Mouse (Mus musculus) retina, embryonic 14.5 days (tissue): ENCODE results near the gene Pla1a.
"Not testable (repeated sequence)": the region's sequence is repeated elsewhere in the genome, so short reads cannot be mapped to it uniquely, and the experiment has no call there.

ENCODE experiments used
- DNase-seq: peaks from one replicate; pipeline ENCODE4 v3.0.0-alpha.2; 2015; ENCODE audit warnings: low spot score

Gene Pla1a

DNA sequence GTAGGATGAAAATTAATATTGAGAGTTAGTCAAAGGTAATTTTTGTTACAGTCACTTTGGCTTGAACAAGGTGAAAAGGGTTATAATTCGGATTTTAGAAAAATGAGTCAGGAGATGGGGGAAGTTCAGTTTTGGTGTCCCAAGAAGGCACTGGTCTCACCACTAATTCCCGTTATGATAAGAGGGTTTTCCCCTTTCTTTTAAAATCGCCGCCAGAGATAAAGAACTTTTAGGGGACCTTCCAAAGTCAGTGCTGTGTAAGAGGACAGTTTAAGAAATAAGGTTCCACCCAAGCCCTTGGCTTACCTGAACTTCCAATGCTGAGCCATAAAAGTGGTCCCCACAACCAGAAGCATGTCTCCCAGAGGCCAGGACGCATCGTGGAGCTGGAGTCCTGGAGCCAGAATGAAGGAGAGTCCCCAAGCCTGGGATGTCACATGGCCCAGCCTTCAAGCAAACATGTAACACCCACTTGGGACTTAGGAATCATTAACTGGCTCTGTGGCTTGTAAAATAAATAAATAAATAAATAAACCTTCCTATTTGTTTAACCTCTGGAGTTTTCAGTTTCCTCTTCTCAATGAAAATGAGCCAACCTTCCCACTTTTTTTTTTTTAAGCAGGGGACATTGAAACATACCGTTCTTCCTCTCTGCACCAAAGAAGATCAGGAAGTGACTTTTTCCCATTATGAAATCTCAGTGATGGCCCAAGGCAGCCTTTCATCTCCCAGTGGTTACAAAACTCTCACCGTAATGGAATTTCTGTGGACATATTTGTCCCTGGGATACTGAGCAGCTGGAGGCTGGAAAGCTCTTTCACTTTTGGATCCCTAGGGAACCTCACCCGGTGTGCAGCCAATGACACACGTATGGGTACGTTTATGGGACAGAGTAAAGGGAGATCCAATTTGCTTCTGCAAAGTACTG, at the start of gene Pla1a:
Gene Pla1a (minus strand): TSS at position 648 of the 928 bp plus-strand sequence.
- no peak for DNase-seq

DNA sequence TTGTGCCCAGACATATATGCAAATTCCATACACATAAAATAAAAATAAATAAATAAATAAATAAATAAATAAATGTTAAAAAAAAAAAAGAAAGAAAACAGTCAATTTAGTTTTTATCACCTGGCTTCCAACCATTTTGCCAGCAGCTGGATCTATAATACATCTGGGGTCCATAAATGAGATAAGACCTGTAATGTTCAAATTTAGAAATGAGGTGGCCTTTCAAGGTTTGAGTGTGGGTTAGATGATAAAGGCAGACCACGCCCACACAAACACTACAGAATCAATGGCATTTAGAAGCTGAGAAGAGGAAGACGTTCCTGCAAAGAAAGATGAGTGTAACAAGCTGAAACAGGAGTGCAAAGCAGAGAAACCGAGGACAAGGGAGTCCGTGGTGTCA, 48.4 kb upstream of the Pla1a start:
- DNase-seq, result no peak

DNA sequence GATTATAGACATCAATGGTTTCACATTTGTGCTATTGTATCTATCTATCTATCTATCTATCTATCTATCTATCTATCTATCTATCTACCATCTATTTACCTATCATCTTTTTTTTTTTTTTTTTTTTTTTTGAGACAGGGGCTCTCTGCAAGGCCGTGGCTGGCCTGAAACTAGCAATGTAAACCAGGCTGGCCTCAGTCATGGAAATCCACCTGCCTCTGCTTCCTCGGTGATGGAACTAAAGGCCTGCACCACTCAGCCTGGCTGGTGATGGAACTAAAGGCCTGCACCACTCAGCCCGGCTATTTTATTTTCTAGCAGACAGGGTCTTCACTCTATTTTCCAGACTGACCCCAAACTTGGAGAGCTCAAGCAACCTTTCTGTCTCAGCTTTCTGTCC, 45.4 kb upstream of the Pla1a start:
- DNase-seq, result no peak

DNA sequence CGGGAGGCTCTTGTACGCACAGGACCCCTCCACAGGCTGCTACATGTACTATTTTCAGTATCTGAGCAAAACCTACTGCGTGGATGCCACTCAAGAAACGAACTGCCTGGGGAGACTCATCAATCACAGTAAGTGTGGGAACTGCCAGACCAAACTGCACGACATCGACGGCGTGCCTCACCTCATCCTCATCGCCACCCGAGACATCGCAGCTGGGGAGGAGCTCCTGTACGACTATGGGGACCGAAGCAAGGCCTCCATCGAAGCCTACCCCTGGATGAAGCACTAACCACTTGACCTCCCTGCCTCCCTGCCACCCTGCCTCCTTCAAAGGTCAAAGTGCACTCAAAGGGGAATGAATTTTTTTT, 44.3 kb upstream of the Pla1a start:
- DNase-seq, result not testable (repeated sequence)

DNA sequence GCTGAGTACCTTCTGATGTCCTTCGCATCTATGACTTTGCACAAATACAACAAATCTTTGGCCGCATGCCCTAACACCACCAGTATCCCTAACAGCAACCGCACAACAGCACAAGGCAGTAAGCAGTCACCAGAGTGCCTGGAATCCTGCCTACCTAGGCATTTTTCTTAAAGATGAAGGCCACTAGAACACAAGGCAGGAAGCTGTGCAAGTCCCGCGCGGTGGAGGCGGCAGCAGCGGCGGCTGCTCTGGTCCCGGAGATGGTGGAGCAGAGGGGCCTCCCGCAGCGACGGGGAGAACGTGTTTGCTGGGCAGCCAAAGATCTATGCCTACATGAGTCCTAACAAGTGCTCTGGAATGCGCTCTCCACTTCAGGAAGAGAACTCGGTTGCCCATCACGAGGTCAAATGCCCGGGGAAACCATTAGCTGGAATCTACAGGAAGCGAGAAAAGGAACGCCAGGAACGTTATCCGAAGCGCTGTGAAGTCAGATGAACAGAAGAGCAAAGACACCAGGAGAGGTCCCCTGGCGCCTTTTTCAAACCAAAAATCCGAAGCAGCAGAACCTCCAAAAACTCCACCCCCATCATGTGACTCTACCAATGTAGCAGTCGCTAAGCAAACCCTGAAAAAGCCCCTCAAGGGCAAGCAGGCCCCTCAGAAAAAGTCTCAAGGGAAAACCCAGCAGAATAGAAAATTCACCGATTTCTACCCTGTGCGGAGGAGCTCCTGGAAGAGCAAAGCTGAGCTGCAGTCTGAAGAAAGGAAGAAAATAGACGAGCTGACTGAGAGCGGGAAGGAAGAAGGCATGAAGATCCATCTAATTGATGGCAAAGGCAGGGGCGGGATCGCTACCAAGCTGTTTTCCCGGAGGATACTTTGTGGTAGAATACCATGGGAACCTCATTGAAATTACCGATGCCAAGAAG, 43.6 kb upstream of the Pla1a start:
- peak; percentile 42 for DNase-seq

DNA sequence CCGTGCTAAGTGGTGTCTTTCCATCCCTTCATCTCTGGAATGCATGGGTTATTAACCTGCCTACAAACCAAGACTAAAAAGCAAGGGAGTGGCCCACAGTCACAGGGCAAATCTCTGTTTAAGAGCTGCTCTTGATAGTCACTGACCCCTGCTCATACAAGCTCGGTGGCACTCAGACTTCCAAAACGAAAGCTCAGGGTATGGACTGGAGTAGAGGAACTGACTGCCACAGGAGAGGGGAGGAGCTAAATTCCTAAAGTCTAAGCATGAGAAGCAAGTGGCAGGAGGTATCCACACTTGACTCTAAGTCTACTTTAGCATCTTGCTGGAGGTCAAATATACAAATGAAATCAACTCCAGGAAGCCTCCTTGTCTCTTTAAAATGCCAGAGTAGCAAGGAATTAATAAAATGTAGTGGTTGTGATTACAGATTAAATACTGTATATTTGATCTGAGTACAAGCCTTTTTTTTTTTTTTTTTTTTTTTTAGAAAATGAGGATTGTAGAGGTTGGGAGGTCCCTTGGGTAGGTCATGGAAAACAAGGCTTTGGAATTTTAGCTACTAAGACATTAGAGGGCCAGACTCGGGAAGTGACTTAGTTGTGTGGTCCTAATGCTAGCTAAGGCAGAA, 42.9 kb upstream of the Pla1a start:
- DNase-seq, result no peak

DNA sequence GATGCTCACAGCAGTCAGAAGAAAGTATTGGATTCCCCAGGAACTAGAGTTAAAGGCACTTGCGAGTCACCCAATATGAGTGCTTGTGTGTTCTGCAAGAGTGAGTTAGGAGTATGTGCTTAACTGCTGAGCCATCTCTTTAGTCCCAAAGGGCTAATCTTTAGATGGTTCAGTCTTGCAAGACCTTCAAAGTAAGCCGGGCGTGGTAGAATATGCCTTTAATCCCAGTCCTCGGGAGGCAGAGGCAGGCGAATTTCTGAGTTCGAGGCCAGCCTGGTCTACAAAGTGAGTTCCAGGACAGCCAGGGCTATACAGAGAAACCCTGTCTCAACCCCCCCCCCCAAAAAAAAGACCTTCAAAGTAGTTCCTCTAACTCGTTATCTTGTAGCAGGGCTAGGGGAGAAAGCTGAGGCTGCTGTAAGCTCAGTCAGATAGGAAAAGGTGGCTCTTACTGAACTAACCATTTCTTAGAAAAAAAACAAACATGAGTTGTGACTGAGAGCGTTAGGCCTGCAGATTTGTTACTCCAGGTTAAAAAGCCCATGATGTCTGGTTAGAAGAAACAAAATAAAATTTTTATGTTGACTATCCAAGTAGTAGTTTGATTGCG, 41.8 kb upstream of the Pla1a start:
- DNase-seq, result no peak

DNA sequence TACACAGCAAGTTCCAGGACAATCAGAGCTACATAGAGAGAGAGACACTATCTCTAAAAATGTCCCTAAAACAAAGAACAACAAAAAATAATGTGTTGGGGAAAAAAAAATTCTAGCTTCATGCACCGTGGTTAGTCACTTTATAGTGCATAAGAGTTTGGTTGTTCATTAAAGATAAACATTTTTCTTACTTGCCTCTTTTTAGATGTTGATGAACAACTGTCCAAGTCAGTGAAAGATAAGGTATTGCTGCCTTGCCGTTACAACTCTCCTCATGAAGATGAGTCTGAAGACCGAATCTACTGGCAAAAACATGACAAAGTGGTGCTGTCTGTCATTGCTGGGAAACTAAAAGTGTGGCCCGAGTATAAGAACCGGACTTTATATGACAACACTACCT, 40.7 kb upstream of the Pla1a start:
- DNase-seq, result no peak

DNA sequence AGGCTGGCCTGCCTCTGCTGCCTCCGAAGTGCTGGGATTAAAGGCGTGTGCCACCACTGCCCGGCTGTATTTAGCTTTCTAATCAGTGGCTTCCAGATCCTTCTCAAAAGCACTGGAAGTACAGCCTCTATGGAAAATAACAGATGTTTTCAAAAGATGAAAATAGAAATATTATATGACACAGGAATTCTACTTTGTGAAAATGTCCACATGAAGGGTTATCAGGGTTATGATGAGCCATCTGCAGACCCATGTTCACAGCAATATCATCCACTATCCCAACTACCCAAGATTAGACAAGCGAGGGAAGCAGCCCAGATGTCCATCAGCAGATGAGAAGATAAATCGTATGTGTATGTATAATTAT, 39.5 kb upstream of the Pla1a start:
- DNase-seq, result no peak

DNA sequence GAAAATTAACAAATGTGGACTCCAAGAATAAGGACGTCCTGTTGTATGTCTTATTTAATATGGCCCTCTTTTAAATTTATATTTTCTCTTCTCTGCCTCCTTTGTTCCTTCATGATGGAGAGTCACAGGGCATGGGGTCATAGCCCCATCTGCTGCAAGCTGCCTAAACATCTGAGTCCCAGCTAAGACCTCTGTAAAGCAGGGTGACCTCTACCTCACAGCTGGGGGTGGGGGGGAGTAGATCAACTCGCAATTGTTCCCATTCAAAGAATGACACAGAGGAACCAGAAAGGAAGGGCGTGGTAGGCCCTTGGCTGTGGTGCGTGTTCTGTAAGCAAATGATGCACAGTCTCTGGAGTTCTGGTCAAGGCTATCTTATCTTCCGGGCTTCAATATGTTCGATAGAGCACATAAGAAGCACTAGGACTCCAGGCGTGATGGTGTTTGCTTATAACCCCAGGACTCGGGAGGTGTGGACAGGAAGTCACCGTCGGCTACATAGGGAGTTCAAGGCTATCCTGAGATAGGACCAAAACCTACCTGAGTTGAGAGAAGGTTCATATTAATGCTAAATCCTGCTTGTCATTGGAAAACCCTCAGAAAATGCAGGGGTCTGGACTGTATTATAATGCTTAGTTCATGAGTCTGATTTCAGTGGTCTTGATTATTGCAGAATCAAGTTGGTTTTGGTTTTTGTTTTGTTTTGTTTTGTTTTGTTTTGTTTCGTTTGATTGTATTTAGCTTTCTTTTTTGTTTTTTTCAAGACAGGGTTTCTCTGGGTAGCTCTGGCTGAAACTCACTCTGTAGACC, 39.0 kb upstream of the Pla1a start:
- DNase-seq, result no peak

DNA sequence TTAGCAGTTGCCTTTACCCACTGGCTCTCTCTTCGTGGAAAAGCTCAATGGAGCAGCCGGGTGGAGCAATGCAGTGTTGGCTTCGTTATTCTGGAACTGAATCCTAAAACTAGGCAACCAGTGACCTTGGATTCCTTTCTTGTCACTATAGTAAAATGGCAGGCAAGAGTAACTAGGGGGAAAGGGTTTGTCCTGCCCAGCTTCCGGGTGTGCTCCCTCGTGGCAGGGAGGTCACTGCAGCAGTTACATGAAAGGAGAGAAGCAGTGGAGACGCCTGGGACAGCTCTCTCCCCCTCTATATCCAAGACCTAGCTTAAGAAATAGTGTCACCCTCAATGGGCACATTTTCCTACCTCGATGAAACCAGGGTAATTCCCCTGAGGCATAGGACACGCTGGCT, 36.5 kb upstream of the Pla1a start:
- no peak for DNase-seq

DNA sequence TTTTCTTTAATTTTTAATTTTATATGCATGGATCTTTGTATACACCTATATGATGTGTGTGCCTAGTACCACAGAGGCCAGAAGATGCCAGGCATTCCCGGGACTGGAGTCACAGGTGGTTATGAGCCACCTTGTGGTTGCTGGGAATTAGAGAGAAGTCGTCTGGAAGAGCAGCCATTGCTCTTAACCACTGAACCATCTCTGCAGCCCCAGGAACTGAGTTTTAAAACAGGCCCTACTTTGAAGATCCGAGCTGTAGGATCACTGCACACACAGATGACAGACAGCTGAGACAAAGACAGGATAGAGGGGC, 35.7 kb upstream of the Pla1a start:
- DNase-seq, result no peak

DNA sequence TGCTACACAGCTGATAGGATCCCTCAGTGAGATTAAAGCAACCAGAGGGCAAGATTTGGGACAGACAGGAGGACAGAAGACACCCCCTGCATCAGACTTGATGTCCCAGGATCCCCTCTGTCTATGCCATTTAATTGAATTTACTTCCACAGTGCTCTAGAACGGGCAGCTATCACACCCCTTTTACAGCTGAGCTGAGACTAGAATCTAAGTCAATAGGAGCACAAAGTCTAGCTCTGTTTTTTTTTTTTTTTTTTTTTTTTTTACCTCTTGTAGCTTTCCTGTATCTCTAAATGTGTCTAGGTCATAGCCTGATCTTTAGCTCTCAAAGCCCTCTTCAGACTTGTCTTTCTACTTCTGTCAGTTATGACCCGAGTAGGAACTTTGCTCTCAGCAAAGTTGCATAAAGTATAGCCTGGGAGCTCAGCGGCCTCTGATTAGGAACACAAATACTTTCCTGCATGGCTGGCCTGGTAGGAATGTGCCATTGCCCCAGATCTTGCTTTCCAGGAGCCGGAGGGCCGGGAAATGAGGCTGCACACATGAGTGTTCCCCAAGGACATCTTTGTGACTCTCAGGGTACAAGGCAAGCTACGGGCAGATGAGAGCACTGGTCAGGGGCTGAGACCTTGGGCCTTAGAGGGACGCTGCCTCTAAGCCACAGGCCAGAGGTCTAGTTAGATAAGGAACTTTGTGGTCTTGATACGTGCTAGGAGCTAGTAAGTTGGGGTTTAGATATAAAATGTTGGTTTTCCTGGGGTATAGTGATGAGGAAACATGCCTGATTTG, 35.2 kb upstream of the Pla1a start:
- no peak for DNase-seq

DNA sequence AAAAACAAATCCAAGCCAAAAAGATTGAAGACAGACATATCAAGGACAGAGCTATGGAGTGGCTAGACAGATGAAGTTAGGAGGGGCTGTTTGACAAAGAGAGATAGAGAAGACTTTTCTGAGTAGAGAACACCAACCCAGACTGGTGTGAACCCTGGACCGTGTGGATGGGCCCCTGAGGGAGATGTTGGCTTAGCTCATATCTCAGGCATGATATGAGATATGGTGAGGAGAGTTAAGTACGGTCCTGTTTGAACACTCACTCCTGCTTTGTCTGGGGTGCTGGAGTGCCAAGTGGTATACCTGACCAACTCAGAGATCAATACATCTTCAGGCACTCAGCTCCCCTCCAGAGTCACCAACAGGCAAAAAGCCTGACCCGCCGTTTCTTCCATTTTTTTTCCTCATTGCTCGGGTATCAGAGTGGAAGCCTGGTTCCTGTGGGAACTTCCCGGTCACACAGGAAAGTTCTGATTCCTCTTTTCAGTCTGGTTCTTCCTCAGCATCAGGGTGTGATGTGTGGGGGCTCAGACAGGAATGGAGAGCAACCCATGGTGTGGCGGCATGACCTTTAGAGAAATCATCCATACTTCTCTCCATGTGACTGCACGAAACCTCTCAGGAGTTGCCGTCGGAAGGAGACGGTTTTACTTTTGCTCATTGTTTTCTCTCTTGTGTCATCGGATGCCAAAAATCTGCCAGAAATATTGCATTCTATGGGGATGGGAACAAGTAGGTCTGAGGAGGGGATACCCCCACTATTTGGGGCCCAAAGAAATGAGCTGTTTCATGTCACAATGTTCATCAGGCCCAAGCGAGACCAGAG, 34.4 kb upstream of the Pla1a start:
- DNase-seq, result no peak

DNA sequence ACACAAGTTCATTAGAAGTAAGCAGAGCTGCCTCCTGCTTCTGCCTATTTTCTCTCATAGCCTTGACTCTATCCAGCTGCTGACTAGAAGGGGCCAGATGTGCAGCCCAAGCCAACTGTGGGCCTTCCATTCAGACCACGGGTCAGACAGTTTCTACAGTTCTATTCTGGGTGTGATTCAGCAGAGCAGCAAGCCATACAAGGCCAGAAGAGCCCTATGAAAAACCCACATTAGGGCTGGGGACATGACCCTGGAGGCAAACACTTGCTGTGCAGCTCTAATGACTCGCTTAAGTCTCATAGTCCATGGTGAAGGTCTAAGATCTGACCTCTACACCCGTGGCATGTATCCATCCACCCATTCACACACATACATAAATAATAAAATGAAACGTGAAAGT, 33.1 kb upstream of the Pla1a start:
- no peak for DNase-seq

DNA sequence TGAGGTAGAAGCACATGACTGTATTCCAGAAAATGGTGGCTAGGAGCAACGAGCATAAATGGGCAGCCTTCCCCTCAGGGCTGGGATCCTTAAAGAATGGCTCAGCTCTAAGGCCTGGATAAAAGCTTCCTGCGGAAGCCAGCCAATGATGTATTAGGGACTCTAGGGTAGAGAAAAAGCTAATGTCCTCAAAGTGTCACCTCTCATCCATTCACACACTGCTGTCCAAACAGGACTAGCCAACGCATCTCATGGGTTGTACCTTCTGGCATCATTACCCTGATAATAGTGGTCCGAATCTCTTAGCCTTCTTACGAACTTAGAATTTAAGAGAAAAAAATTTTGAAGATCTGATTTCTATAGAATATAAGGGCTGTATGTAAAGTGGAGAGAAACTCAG, 30.4 kb upstream of the Pla1a start:
- DNase-seq, result no peak

DNA sequence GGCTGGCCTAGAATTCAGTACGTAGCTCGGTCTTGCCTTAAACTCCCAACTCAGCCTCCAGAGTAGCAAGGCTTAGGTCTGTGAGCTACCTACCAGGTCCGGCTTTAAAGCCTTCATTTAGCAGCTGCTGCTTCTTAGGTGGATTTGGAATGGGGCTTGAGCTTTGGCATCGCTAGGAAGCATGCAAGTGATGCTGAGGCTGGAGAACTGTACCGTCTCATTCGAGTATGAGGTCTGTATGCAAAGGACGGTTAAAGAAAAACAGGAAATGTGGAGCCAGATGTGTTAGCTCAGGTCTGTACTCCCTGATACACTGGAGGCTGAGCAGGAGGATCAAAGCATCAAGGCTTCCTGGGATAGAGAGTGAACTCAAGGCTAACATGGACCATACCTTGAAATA, 29.2 kb upstream of the Pla1a start:
- no peak for DNase-seq

DNA sequence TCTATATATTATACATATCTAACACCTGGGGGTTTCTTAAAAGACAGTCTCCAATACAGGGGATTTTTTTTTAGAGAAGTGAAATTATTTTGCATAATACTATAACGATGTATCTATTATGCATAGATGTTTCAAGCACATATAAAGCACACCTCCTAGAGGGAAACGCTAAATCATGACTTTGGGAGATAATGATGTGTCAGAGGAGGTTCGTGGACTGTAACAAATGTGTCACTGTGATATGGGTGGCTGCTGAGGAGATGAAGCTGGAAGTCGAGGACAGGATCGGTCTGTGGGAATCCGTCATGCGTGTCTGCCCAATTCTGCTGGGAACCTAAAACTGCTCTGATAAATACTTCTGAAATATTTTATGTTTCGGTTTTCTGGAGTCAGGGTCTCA, 28.8 kb upstream of the Pla1a start:
- DNase-seq, result no peak

DNA sequence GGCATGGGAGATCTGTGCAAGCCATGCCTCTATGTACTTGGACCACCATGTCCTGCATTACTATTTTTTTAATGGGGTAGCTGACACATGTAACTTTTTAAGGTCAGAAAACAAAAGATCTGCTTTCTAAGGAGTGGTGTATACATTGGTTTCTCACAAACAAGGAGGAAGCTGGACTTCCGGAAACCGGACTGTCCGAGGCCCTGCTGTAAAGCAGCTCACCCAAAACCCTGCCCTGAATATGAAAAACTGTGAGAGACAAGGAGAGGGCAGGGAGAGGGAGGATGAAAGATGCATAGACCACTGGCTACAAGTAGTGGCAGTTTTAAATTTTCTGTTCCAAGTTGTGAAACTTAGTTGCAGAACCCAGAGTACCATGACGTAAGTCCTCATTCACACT, 27.0 kb upstream of the Pla1a start:
- no peak for DNase-seq
